Mouse (Mus musculus) midbrain, postnatal 0 days (tissue): ENCODE measurements at regions not wholly inside any gene's neighbourhood (a gene's known extent, or its start where the extent isn't known, plus 50 kb on each side); places are given as distances from the start of the nearest gene placed in this dataset.

ENCODE experiments used
- ATAC-seq: fragments of 200-750 bp; cut with Nextera tagmentation; 2 replicates; pipeline ENCODE4 v1.8.0; 2017; ENCODE audit warnings: moderate number of reproducible peaks, mild to moderate bottlenecking, moderate TSS enrichment, moderate library complexity; ENCODE audit not compliant: low FRiP score
- DNase-seq: peaks from one replicate; pipeline ENCODE4 v3.0.0-alpha.2; 2015; ENCODE audit warnings: low spot score
- H3K27ac ChIP-seq: fragments of 300-500 bp; sonication (generic); 2 replicates; pipeline ENCODE4 v1.5.1; 2014; ENCODE audit warnings: low read depth, mild to moderate bottlenecking, low read length, mixed read lengths
- H3K27me3 ChIP-seq: fragments of 300-500 bp; sonication (generic); 2 replicates; pipeline ENCODE4 v1.6.1; 2014; ENCODE audit warnings: low read length, control low read depth, mixed read lengths; ENCODE audit not compliant: insufficient read depth
- H3K36me3 ChIP-seq: fragments of 300-500 bp; sonication (generic); 2 replicates; pipeline ENCODE4 v1.6.1; 2014; ENCODE audit warnings: low read length, control low read depth, mixed read lengths; ENCODE audit not compliant: insufficient read depth
- H3K4me1 ChIP-seq: fragments of 300-500 bp; sonication (generic); 2 replicates; pipeline ENCODE4 v1.6.1; 2014; ENCODE audit warnings: mild to moderate bottlenecking, control low read depth, antibody characterized with exemption, low read length, mixed read lengths; ENCODE audit not compliant: insufficient read depth
- H3K4me2 ChIP-seq: fragments of 300-500 bp; sonication (generic); 2 replicates; pipeline ENCODE4 v1.6.1; 2014; ENCODE audit warnings: low read depth, mild to moderate bottlenecking, low read length, mixed read lengths; ENCODE audit not compliant: poor library complexity, severe bottlenecking
- H3K4me3 ChIP-seq: fragments of 300-500 bp; sonication (generic); 2 replicates; pipeline ENCODE4 v1.5.1; 2014; ENCODE audit warnings: low read depth, mild to moderate bottlenecking, low read length, moderate library complexity
- H3K9ac ChIP-seq: fragments of 300-500 bp; sonication (generic); replicated peaks from 2 replicates; pipeline ENCODE4 v1.6.1; 2014; ENCODE audit warnings: mild to moderate bottlenecking, low read length, moderate library complexity, mixed read lengths; ENCODE audit not compliant: poor library complexity, severe bottlenecking
- H3K9me3 ChIP-seq: fragments of 300-500 bp; sonication (generic); 2 replicates; pipeline ENCODE4 v1.6.1; 2016; ENCODE audit warnings: low read length, control low read depth
- CTCF ChIP-seq: IDR thresholded peaks from 2 replicates; pipeline ENCODE4 v1.5.1; 2016; ENCODE audit warnings: antibody characterized with exemption, mild to moderate bottlenecking
- WGBS: fragments of 180-500 bp; shearing (Covaris S2); extraction: QIAGEN DNeasy Blood & Tissue Kit; methylation state at CpG from one replicate; pipeline ENCODE4 v1.1.7; 2014; 5-methylcytosine and 5-hydroxymethylcytosine counted together

DNA sequence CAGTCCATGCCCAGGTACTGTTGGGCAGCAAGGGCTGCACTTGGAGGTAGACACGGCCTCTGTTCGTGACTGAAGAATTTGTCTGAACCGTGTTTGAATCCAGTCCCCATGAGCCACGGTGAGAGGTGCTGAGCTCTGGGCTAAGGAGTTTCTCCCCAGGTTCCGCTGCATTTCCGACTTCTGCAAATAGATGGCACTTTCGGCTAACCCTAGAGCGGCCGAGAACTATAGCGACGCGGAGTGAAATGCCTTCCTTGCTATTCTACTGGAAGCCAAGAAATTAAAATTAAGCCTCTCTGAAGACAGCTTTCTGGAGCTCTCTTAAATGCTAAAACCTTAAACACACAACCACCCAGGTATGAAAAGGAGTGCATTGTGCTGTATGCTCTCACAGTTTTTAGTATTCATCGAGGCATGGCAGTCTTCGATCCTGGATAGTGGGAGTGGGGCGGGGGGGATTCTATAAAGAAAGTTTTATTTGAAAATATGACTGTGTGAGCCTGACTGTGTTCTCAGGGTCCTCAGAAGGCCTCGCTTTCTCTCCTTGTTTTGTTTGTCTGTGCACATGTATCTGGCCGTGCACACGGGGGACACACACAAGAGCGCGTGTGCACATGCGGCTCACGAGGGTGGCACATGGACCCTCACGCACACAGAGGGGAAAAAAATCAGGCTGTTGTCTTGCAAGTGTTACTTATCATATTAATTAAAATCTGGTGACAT lies 159.6 kb downstream of the Tex29 start:
- Histone ChIP-seq H3K9ac (no peak overlapping the region), H3K27ac (no peak overlapping the region), H3K9me3 (no peaks in the 10 kb centered on the region), H3K4me3 (no peak overlapping the region), H3K36me3 (no peaks in the 10 kb centered on the region), H3K27me3 (peaks cover 11% of the 10 kb centered on the region; the same call in 1 of the 2 replicates), H3K4me2 (0 out of 2 replicates have a peak overlapping the region, but pooled peaks have one; percentile 15), H3K4me1 (no peaks in the 10 kb centered on the region)
- WGBS, result 28% methylated on average over 23 of the region's 23 CpGs
- DNase-seq (peak; percentile 86), ATAC-seq (no peak)
- TF ChIP-seq CTCF, result peak; percentile 89

DNA sequence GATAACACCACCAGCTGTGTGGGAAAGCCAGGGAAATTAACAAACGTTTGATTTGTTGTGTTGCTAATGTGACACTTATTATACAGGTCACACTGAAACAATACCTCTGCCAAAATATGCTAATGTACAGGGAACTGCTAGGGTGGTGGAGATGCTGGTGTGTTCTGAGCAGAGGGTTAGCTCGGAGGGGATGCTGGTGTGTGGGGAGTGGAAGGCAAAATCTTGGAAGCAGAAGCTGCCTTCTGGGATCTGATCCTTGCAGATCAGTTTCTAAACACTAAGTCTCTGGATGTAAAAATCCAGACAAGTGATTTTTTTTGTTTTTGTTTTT lies 160.2 kb downstream of the Tex29 start:
- Histone ChIP-seq H3K36me3 (no peaks in the 10 kb centered on the region), H3K9ac (no peak overlapping the region), H3K4me3 (no peak overlapping the region), H3K4me2 (no peak overlapping the region), H3K27ac (no peak overlapping the region), H3K9me3 (no peaks in the 10 kb centered on the region), H3K4me1 (no peaks in the 10 kb centered on the region), H3K27me3 (peaks cover 11% of the 10 kb centered on the region; the same call in 1 of the 2 replicates)
- WGBS, result 26% methylated on average over 2 of the region's 2 CpGs
- no peak for ATAC-seq
- no peak for DNase-seq
- TF ChIP-seq CTCF, result no peak

DNA sequence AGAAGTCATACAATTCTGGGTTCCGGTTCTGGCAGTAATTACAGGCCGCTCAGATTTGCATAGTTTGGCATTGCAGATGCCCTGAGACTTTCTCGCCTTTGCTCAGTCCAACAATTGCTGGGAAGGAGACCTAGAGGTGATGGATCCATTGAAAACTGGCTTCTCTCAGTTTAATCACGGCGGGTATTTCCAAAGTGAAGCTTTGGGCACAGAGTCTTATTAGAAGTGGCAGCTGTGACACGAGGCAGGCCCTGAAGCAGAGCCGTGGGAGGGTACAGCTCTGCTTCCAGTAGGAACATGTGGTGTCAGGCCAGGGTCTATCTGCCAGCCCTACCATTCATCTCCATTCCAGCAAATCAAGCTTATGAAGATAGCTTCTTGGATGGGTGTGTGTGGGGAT lies 164.0 kb downstream of the Tex29 start:
- 36% methylated on average over 7 of the region's 7 CpGs for whole genome bisulfite sequencing
- no peaks in the 10 kb centered on the region for H3K36me3 ChIP-seq
- peaks cover 3% of the 10 kb centered on the region; the same call in 1 of the 2 replicates for H3K27me3 ChIP-seq
- no peak overlapping the region for H3K27ac ChIP-seq
- no peak overlapping the region for H3K4me2 ChIP-seq
- no peaks in the 10 kb centered on the region for H3K4me1 ChIP-seq
- DNase-seq (peak; percentile 15), ATAC-seq (no peak)
- H3K4me3 ChIP-seq, result no peak overlapping the region
- no peak overlapping the region for H3K9ac ChIP-seq
- no peak for TF ChIP-seq CTCF
- no peaks in the 10 kb centered on the region for H3K9me3 ChIP-seq

GRCm38 (mm10) chr8:12012769-12013168 lies 172.5 kb downstream of the Tex29 start:
- no peak for DNase-seq
- Histone ChIP-seq H3K27me3 (no peaks in the 10 kb centered on the region), H3K36me3 (no peaks in the 10 kb centered on the region), H3K9ac (no peak overlapping the region), H3K27ac (no peak overlapping the region), H3K9me3 (no peaks in the 10 kb centered on the region), H3K4me2 (no peak overlapping the region), H3K4me3 (no peak overlapping the region), H3K4me1 (no peaks in the 10 kb centered on the region)
- no peak for TF ChIP-seq CTCF
- WGBS, result 85% methylated on average over 3 of the region's 3 CpGs
- no peak for ATAC-seq

DNA sequence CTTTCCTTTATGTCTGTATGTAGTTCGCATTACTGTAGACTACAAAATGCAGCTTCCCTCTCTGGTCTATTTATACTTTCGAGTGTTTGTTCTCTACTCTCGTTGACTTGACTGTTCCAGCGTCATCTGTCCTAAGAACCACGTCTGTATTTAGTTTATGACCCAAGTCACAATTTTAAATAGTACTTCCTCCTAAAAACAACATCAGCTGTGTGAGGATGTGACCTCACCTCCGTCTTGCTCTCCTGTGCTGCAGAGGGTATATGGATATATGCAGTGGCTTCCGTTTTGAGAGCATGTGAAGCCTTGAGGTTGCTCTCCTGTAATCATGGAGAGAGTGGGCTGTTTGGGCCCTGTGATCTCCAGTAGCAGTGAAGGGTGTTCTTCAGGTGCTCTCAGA lies 177.5 kb downstream of the Tex29 start:
- Histone ChIP-seq H3K27me3 (no peaks in the 10 kb centered on the region), H3K4me1 (no peaks in the 10 kb centered on the region), H3K9me3 (no peaks in the 10 kb centered on the region), H3K36me3 (no peaks in the 10 kb centered on the region), H3K27ac (no peak overlapping the region), H3K9ac (no peak overlapping the region), H3K4me3 (no peak overlapping the region), H3K4me2 (no peak overlapping the region)
- ATAC-seq (no peak), DNase-seq (no peak)
- WGBS, result 90% methylated on average over 7 of the region's 7 CpGs
- TF ChIP-seq CTCF, result no peak

- Histone ChIP-seq H3K4me3 (no peak overlapping the region), H3K27me3 (no peaks in the 10 kb centered on the region), H3K4me2 (no peak overlapping the region), H3K9ac (no peak overlapping the region), H3K9me3 (no peaks in the 10 kb centered on the region), H3K4me1 (no peaks in the 10 kb centered on the region), H3K27ac (no peak overlapping the region), H3K36me3 (no peaks in the 10 kb centered on the region)
- ATAC-seq (no peak), DNase-seq (no peak)
- TF ChIP-seq CTCF, result no peak
- WGBS, result 90% methylated on average over 9 of the region's 9 CpGs
Observed at GRCm38 (mm10) chr8:12019272-12019671, 179.0 kb downstream of the Tex29 start.
